Mouse (Mus musculus) erythroblast, embryonic 14.5 days (primary cell): Measurements from ENCODE around the gene Tmem100.

Source experiments
- GATA1 ChIP-seq: IDR thresholded peaks from 2 replicates; pipeline ENCODE4 v1.6.1; 2012; ENCODE audit warnings: low read length, inconsistent platforms, mixed read lengths
- TAL1 ChIP-seq: IDR thresholded peaks from 3 replicates; pipeline ENCODE4 v1.6.1; 2012; ENCODE audit warnings: low read length, inconsistent platforms, mixed read lengths

DNA sequence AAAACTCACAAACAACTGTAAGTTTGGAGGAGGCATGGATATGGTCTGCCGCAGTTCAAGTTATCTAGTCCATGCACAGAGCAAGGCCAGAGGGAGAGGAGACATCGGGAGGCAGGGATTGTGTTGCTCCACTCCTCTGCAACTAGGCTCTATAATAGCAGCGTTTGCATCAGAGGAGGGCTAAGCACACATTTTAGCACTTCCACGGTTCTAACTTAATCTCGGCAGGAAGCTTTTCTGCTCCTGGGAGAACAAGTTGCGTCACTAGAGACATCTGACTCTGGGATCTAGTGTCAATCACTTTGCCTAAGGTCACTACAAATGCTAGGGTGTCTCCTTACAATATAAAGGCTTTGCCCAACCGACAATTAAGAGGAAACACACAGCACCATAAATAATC lies 16.1 kb downstream of the Tmem100 start:
- TF ChIP-seq GATA1, result no peak
- no peak for TF ChIP-seq TAL1
